In the genomic region with DNA sequence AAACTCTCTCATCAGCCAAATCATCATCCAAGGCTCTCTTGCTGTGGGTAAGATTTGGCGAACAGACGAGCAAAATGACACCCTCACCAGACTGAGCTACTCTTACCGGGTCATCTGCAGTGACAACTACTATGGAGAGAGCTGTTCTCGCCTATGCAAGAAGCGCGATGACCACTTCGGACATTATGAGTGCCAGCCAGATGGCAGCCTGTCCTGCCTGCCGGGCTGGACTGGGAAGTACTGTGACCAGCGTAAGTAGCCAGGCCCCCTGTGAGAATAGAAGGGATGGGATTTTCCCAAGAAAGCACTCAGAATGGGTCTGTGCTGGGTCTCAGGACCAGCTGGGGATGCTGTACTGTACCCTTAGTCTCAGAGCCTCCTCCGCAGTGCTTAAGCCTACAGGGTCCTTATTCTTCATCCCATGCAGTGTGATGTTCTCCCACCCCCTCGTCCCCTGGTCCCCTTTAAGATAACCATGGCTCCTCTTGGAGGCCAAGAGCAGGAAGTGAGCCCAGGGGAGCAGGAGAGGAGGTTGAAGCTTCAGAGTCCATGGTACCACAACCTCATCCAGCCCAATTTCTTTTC, we compare ENCODE assay signal across 9 mouse cellular contexts. TPM values are rescaled to one million over a fixed set of nuclear protein-coding genes. Genes with fewer than 3 reads are reported as not detected.
DNase-seq lines count a peak whose midpoint lies in the region; ATAC-seq and TF ChIP-seq lines count a peak whose summit lies in the region.
"Had no signal": no experiment of that assay in that cellular context is flagged by ENCODE, and none has a peak within 500 bp of the region (broad histone marks: within the 10 kb centered on the region; RNA-seq: fewer than 3 reads in every experiment).

No protein-coding gene starts in this region.

- WGBS in lung, postnatal 0 days: 22% methylated on average over 11 of the region's 11 CpGs
- 20% methylated on average over 11 of the region's 11 CpGs for WGBS in limb, embryonic 15.5 days

- peak; percentile 43 for DNase-seq in cerebellum, adult 11-12 months
- no peak for DNase-seq in cerebellum, adult 11 months
- DNase-seq in lung, postnatal 0 days (ENCODE audit: low spot score): no peak
- DNase-seq in lung, postnatal 14 days: no peak
- DNase-seq in adrenal gland, postnatal 25 days: no peak
- DNase-seq in urinary bladder, adult 18-20 months (ENCODE audit: low spot score in 2 of 2): no peak
- DNase-seq: left cerebral cortex, postnatal 4 days had no signal

- H3K4me2 ChIP-seq in lung, postnatal 0 days (replicated peaks; ENCODE audit: low read depth, low read length): peak overlapping the region; percentile 93
- 0 out of 2 replicates have a peak overlapping the region, but pooled peaks have one; percentile 3 for H3K4me2 ChIP-seq in limb, embryonic 15.5 days

- H3K9me3 ChIP-seq in lung, postnatal 0 days (ENCODE audit: low read length): no peaks in the 10 kb centered on the region
- no peaks in the 10 kb centered on the region for H3K9me3 ChIP-seq in limb, embryonic 15.5 days

- H3K4me3 ChIP-seq in lung, postnatal 0 days (ENCODE audit: low read depth, low read length): peak overlapping the region; percentile 59; the same call in 1 of the 2 replicates
- peak overlapping the region; percentile 0; the same call in 1 of the 2 replicates for H3K4me3 ChIP-seq in limb, embryonic 15.5 days

- no peak overlapping the region for H3K27ac ChIP-seq in lung, postnatal 0 days (ENCODE audit: low read length)
- no peak overlapping the region for H3K27ac ChIP-seq in limb, embryonic 15.5 days

- no peak overlapping the region for H3K9ac ChIP-seq in lung, postnatal 0 days (replicated peaks; ENCODE audit: low read depth)
- no peak overlapping the region for H3K9ac ChIP-seq in limb, embryonic 15.5 days

- TF ChIP-seq EP300 in lung, postnatal 0 days (IDR thresholded peaks at IDR 0.05): no peak

- H3K4me1 ChIP-seq in lung, postnatal 0 days (ENCODE audit: insufficient read depth, low read depth, low read length): peaks cover 23% of the 10 kb centered on the region; the same call in 1 of the 2 replicates
- H3K4me1 ChIP-seq in limb, embryonic 15.5 days: peaks cover 42% of the 10 kb centered on the region

- TF ChIP-seq CTCF in lung, postnatal 0 days (IDR thresholded peaks at IDR 0.05): no peak

- no peak for ATAC-seq in lung, postnatal 0 days
- no peak for ATAC-seq in limb, embryonic 15.5 days (ENCODE audit: insufficient number of reproducible peaks, low FRiP score, low TSS enrichment, low read depth)
- no peak for ATAC-seq in granulocyte monocyte progenitor cell, adult 5-6 weeks (replicated peaks; ENCODE audit: poor library complexity, severe bottlenecking)

- no peaks in the 10 kb centered on the region for H3K36me3 ChIP-seq in lung, postnatal 0 days (ENCODE audit: insufficient read depth, low read length)
- H3K36me3 ChIP-seq in limb, embryonic 15.5 days: no peaks in the 10 kb centered on the region

- peaks cover 8% of the 10 kb centered on the region; the same call in 1 of the 2 replicates for H3K27me3 ChIP-seq in lung, postnatal 0 days (replicated peaks; ENCODE audit: insufficient read depth, low read length)
- peaks cover 88% of the 10 kb centered on the region for H3K27me3 ChIP-seq in limb, embryonic 15.5 days

RNA-seq across cellular contexts. Expression of gene Dll4, which starts 2.5 kb away (rescaled TPM):
- polyA plus RNA-seq in lung, postnatal 0 days (2015; fragmentation: Nextera tagmentation; extraction: Ambion mirVana): 22.7 and 25.9 TPM in 2 replicates
- 6.7 and 7.3 TPM in 2 replicates for polyA plus RNA-seq in limb, embryonic 15.5 days (2015; fragmentation: Nextera tagmentation; extraction: Ambion mirVana)
- not detected in 2 replicates for total RNA-seq in granulocyte monocyte progenitor cell, adult 5-6 weeks (2014; fragmentation: Nextera tagmentation)
- not detected in 2 replicates for total RNA-seq in granulocyte monocyte progenitor cell, adult 5-6 weeks (2017)
- total RNA-seq in adrenal gland, postnatal 25 days (2021): 8.0 and 12.9 TPM in 2 replicates

RNA-seq across cellular contexts. Expression of gene Chac1, which starts 23.0 kb away (rescaled TPM):
- polyA plus RNA-seq in lung, postnatal 0 days (2015; fragmentation: Nextera tagmentation; extraction: Ambion mirVana): 1.5 and 1.8 TPM in 2 replicates
- polyA plus RNA-seq in limb, embryonic 15.5 days (2015; fragmentation: Nextera tagmentation; extraction: Ambion mirVana): 1.1 TPM in 2 replicates
- total RNA-seq in granulocyte monocyte progenitor cell, adult 5-6 weeks (2014; fragmentation: Nextera tagmentation): not detected in 2 replicates
- not detected in 2 replicates for total RNA-seq in granulocyte monocyte progenitor cell, adult 5-6 weeks (2017)
- 5.0 and 10.2 TPM in 2 replicates for total RNA-seq in adrenal gland, postnatal 25 days (2021)

RNA-seq across cellular contexts. Expression of gene Vps18, which starts 39.5 kb away (rescaled TPM):
- 11.1 and 11.4 TPM in 2 replicates for polyA plus RNA-seq in lung, postnatal 0 days (2015; fragmentation: Nextera tagmentation; extraction: Ambion mirVana)
- polyA plus RNA-seq in limb, embryonic 15.5 days (2015; fragmentation: Nextera tagmentation; extraction: Ambion mirVana): 17.6 and 19.5 TPM in 2 replicates
- 11.3 and 14.8 TPM in 2 replicates for total RNA-seq in granulocyte monocyte progenitor cell, adult 5-6 weeks (2014; fragmentation: Nextera tagmentation)
- total RNA-seq in granulocyte monocyte progenitor cell, adult 5-6 weeks (2017): 17.2 and 21.1 TPM in 2 replicates
- 18.5 and 21.1 TPM in 2 replicates for total RNA-seq in adrenal gland, postnatal 25 days (2021)

RNA-seq across cellular contexts. Expression of gene Rhov, which starts 57.0 kb away (rescaled TPM):
- polyA plus RNA-seq in lung, postnatal 0 days (2015; fragmentation: Nextera tagmentation; extraction: Ambion mirVana): 3.0 and 3.1 TPM in 2 replicates
- polyA plus RNA-seq in limb, embryonic 15.5 days (2015; fragmentation: Nextera tagmentation; extraction: Ambion mirVana): 36.8 and 38.6 TPM in 2 replicates
- not detected in 2 replicates for total RNA-seq in granulocyte monocyte progenitor cell, adult 5-6 weeks (2014; fragmentation: Nextera tagmentation)
- 0.26 and 0.65 TPM in 2 replicates for total RNA-seq in granulocyte monocyte progenitor cell, adult 5-6 weeks (2017)
- 0.49 TPM in 1 of 2 replicates, not detected in the other for total RNA-seq in adrenal gland, postnatal 25 days (2021)
